Mouse (Mus musculus) olfactory bulb, adult 2 months (tissue): Measurements from ENCODE around the gene Cox19. TPM values are rescaled to one million over a fixed set of nuclear protein-coding genes. Genes with fewer than 3 reads are reported as not detected.
A peak's percentile ranks its signal among the peaks of the same experiment; 100 is the strongest.

Experiments
- H3K27ac ChIP-seq: fragments of 200-500 bp; 2 replicates; pipeline ENCODE4 v1.5.1; 2012; ENCODE audit warnings: low read depth, low read length; ENCODE audit not compliant: insufficient read depth
- H3K4me1 ChIP-seq: fragments of 200-500 bp; 2 replicates; pipeline ENCODE4 v1.6.1; 2012; ENCODE audit warnings: low read length; ENCODE audit not compliant: control insufficient read depth, insufficient read depth
- H3K4me3 ChIP-seq: fragments of 200-500 bp; 2 replicates; pipeline ENCODE4 v1.5.1; 2012; ENCODE audit warnings: mild to moderate bottlenecking, low read depth, low read length, moderate library complexity; ENCODE audit not compliant: insufficient read depth
- CTCF ChIP-seq: fragments of 200-500 bp; IDR thresholded peaks from 2 replicates; pipeline ENCODE4 v1.5.1; 2012; ENCODE audit warnings: low read depth, mild to moderate bottlenecking, low read length, moderate library complexity; ENCODE audit not compliant: insufficient read depth
- POLR2A ChIP-seq: fragments of 200-500 bp; IDR thresholded peaks from 2 replicates; pipeline ENCODE4 v1.6.1; 2012; ENCODE audit warnings: mild to moderate bottlenecking, low read depth, low read length, moderate library complexity; ENCODE audit not compliant: insufficient read depth
- WGBS: fragments of 180-500 bp; shearing (Covaris S2); methylation state at CpG from one replicate; pipeline ENCODE4 v1.1.7; 2018; 5-methylcytosine and 5-hydroxymethylcytosine counted together
- polyA plus RNA-seq: library from polyadenylated mRNA; stranded (reverse); fragments of >200 nt; gene quantifications from 2 replicates; pipeline ENCODE4 v1.2.4, GENCODE M21; 2012; ENCODE audit warnings: low replicate concordance; ENCODE audit not compliant: missing spikeins, insufficient read depth, insufficient read length

Gene Cox19
- polyA plus RNA-seq, result not detected in 2 replicates

GRCm38 (mm10) chr5:139351134-139351533, at the start of gene Cox19:
Gene Cox19, minus strand, starts transcription at chr5:139351418.
- Histone ChIP-seq H3K4me3 (no peak within 1 kb of the TSS), H3K4me1 (peaks cover 5% of the 10 kb centered on the region), H3K27ac (no peak within 1 kb of the TSS)
- TF ChIP-seq POLR2A, result no peak
- no peak for TF ChIP-seq CTCF
- WGBS, result 72% methylated on average over 5 of the region's 5 CpGs

GRCm38 (mm10) chr5:139399991-139400390, 48.8 kb upstream of the Cox19 start:
- Histone ChIP-seq H3K4me3 (no peak overlapping the region), H3K27ac (no peak overlapping the region), H3K4me1 (peaks cover 13% of the 10 kb centered on the region)
- 90% methylated on average over 14 of the region's 14 CpGs for WGBS
- TF ChIP-seq POLR2A (no peak), CTCF (no peak)

DNA sequence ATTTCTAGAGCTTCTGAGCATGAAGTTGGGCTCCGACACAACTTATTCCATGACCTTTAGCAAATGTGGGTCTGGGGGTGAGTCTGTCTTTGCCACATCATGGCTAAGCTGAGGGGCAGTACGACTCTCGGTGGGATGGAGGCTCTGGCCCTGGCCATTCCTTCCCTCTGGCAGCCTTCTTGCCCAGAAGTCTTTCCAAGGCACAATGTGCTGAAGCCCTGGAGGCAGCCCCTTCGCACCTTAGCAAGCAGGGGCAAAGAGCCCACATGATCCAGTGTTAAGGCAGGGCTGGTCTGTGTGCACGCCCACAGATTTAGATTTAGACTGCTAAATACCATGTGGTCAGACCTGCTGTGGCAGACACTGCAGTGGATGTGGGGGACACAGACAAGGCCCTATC, 47.6 kb upstream of the Cox19 start:
- H3K4me3 ChIP-seq, result no peak overlapping the region
- 58% methylated on average over 5 of the region's 5 CpGs for WGBS
- H3K27ac ChIP-seq, result no peak overlapping the region
- TF ChIP-seq CTCF (no peak), POLR2A (no peak)
- peaks cover 13% of the 10 kb centered on the region for H3K4me1 ChIP-seq

DNA sequence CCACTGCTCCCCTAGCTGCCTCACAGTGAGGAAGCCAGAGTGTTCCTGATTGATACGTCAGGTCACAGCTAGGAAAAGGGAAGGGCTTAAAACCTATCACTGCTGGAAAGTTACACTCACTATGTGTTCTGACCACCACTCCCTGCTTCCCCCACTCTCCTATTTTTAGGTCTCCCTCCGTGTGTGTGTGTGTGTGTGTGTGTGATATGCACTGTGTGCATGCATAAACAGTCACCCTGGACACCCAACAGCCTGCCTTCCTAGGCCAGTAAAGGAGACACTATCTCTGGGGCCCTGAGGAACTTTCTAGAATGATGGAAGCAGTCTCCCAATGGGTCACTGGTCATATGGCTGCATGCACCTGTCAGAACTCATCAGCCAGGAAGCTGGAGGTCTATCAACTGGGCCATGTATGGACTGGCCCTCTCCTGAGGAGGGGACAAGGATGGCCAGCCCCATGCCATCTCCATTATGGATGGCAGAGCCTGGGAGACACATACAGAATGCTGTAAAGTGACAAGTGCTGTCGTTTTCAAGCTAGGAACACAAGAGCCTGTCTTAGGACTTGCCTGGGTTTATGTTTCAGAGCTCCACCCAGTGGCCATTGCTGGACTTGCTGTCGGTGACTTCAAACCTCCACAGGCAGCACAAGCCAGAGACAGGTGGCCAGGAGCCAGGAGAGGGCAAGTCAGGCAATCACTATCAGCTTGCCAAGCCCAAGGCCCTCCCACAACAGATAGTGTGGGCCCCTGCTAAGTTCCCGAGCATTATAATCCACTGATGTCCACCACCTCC, 46.9 kb upstream of the Cox19 start:
- H3K4me3 ChIP-seq, result no peak overlapping the region
- H3K27ac ChIP-seq, result no peak overlapping the region
- H3K4me1 ChIP-seq, result peaks cover 13% of the 10 kb centered on the region
- no peak for TF ChIP-seq POLR2A
- TF ChIP-seq CTCF, result peak; percentile 73
- WGBS, result 27% methylated on average over 5 of the region's 5 CpGs

GRCm38 (mm10) chr5:139397359-139397916, 46.2 kb upstream of the Cox19 start:
- 87% methylated on average over 4 of the region's 4 CpGs for WGBS
- TF ChIP-seq POLR2A, result no peak
- no peak for TF ChIP-seq CTCF
- peaks cover 13% of the 10 kb centered on the region for H3K4me1 ChIP-seq
- H3K27ac ChIP-seq, result no peak overlapping the region
- H3K4me3 ChIP-seq, result no peak overlapping the region

- WGBS, result 90% methylated on average over 4 of the region's 4 CpGs
- no peak overlapping the region for H3K4me3 ChIP-seq
- H3K27ac ChIP-seq, result no peak overlapping the region
- peaks cover 23% of the 10 kb centered on the region for H3K4me1 ChIP-seq
- TF ChIP-seq POLR2A (no peak), CTCF (no peak)
Measured at GRCm38 (mm10) chr5:139395528-139395927, 44.3 kb upstream of the Cox19 start.

DNA sequence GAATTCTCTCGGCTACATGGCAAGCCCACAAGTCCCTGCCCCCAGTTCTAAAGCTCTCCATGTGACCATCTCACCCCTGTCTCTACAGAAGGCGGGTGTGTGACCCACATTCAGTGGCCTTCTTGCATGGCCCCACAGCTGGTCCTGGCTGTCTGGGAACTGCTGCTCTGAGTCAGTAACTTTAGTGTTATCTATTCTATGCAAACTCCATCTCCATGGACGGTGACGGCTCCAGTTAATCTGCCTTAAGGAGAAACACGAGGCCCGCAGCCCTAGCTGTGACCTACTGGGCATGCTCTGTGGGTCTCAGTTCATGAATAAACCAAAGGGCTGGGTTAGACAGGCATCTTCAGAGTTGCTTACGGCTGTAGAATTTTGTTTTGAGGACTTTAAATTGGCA, 43.2 kb upstream of the Cox19 start:
- Histone ChIP-seq H3K27ac (no peak overlapping the region), H3K4me3 (no peak overlapping the region), H3K4me1 (peaks cover 27% of the 10 kb centered on the region)
- TF ChIP-seq CTCF (no peak), POLR2A (no peak)
- WGBS, result 79% methylated on average over 7 of the region's 7 CpGs

GRCm38 (mm10) chr5:139393197-139393588, 42.0 kb upstream of the Cox19 start:
- TF ChIP-seq POLR2A (no peak), CTCF (no peak)
- no peak overlapping the region for H3K27ac ChIP-seq
- 90% methylated on average over 16 of the region's 16 CpGs for WGBS
- H3K4me1 ChIP-seq, result peaks cover 30% of the 10 kb centered on the region
- H3K4me3 ChIP-seq, result no peak overlapping the region

- Histone ChIP-seq H3K27ac (no peak overlapping the region), H3K4me3 (no peak overlapping the region), H3K4me1 (peaks cover 34% of the 10 kb centered on the region)
- 91% methylated on average over 37 of the region's 37 CpGs for WGBS
- TF ChIP-seq CTCF (no peak), POLR2A (no peak)
Measured at GRCm38 (mm10) chr5:139392219-139393196, 41.3 kb upstream of the Cox19 start.
